Mouse (Mus musculus): ENCODE results near the gene Fam171a1. TPM values are rescaled to one million over a fixed set of nuclear protein-coding genes. Genes with fewer than 3 reads are reported as not detected.

The Fam171a1 gene
- polyA plus RNA-seq, 1 experiment from 2014 or later: 59.5 TPM

DNA sequence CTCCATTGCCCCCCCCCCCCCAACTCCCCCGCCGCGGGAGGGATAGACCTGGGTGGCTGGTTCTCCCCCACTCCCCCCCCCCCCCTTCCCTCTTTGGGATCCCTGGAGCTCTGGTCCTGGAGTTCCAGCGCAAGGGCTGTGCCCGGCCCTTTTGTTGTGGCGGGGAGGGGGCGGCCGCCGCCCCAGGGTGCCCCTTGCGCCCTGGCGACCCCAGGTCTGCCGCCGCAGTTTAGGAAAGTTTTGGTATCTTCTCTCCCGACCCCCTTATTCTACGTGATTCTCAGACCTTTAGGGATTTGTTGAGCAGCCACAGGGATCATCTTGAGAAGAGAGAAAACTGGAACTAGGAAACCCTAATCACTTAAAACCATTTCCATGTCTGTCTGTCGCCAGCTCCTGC is 4.9 kb downstream of the Fam171a1 start:
- Histone ChIP-seq H3K4me3 (peak overlapping the region; percentile 89), H3K4me1 (peaks cover 15% of the 10 kb centered on the region; the same call in 1 of the 2 replicates), H3K27me3 (replicated peaks) (no peaks in the 10 kb centered on the region), H3K36me3 (no peaks in the 10 kb centered on the region), H3K27ac (peak overlapping the region; percentile 84; the same call in 1 of the 2 replicates), H3K9ac (peak overlapping the region; percentile 94), H3K4me2 (replicated peaks) (peak overlapping the region; percentile 67), H3K9me3 (no peaks in the 10 kb centered on the region)
- peak; percentile 35; the same call in 1 of the 2 replicates for ATAC-seq (ENCODE audit: low FRiP score, low read depth)
- WGBS: under 1% methylated on average over 14 of the region's 16 CpGs

DNA sequence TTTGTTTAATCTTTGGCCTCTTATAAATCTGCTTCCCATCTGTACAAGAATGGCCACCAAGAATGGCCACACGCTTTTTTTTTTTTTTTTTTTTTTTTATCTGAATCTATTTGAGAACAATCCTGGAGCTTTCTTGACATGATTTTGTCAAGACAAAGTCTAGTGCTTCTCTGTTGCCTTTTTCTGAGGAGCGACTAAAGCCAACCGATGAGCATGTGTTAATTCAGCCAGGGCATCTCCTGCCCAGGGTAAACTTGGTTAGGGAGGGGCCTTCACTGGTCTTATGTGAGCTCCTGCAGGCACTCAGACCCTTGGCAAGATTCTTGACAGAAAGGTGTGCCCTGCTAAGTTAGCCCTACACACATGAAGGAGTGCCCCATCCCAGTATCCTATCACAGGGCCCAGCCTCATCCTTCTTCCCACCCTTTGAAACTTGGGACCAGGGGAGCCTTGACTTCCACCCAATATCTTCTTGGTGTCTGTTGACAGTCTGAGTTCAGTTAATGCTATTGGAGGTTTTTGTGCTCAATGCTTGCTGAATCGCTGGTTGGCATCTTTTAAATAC is 5.4 kb downstream of the Fam171a1 start:
- Histone ChIP-seq H3K27me3 (replicated peaks) (no peaks in the 10 kb centered on the region), H3K4me1 (peaks cover 15% of the 10 kb centered on the region; the same call in 1 of the 2 replicates), H3K9me3 (no peaks in the 10 kb centered on the region), H3K9ac (peak overlapping the region; percentile 94), H3K4me2 (replicated peaks) (peak overlapping the region; percentile 67), H3K36me3 (no peaks in the 10 kb centered on the region), H3K4me3 (peak overlapping the region; percentile 89), H3K27ac (no peak overlapping the region)
- WGBS: 25% methylated on average over 4 of the region's 4 CpGs
- ATAC-seq (ENCODE audit: low FRiP score, low read depth): no peak

DNA sequence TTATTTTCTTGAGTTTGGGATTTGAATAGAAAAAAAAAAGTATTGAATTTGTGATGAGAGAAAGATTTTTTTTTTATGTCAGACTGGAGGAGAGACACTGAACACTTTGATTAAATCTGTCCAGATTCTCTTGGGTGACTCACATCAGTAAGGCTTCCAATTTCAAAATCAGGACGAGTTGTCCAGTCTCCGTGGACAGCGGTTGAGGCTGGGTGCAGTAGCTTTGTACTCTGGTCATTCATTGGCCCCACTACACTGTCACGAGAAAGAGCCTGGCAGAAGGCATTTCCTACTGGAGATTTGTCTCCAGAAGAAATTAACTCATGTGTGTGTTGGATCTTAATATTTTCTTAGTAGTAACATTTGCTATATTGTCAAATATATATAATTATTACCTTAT is 8.5 kb downstream of the Fam171a1 start:
- WGBS: 85% methylated on average over 4 of the region's 4 CpGs
- Histone ChIP-seq H3K4me1 (peaks cover 15% of the 10 kb centered on the region; the same call in 1 of the 2 replicates), H3K9me3 (no peaks in the 10 kb centered on the region), H3K4me2 (replicated peaks) (no peak overlapping the region), H3K4me3 (no peak overlapping the region), H3K9ac (no peak overlapping the region), H3K27ac (no peak overlapping the region), H3K36me3 (no peaks in the 10 kb centered on the region), H3K27me3 (replicated peaks) (no peaks in the 10 kb centered on the region)
- no peak for ATAC-seq (ENCODE audit: low FRiP score, low read depth)

GRCm38 (mm10) chr2:3127256-3127883 is 13.3 kb downstream of the Fam171a1 start:
- ATAC-seq (ENCODE audit: low FRiP score, low read depth): no peak
- Histone ChIP-seq H3K4me1 (no peaks in the 10 kb centered on the region; the same call in none of the 2 replicates), H3K36me3 (no peaks in the 10 kb centered on the region), H3K27me3 (replicated peaks) (no peaks in the 10 kb centered on the region), H3K27ac (no peak overlapping the region), H3K9me3 (no peaks in the 10 kb centered on the region), H3K4me3 (no peak overlapping the region), H3K4me2 (replicated peaks) (no peak overlapping the region), H3K9ac (no peak overlapping the region)
- 86% methylated on average over 4 of the region's 4 CpGs for WGBS

DNA sequence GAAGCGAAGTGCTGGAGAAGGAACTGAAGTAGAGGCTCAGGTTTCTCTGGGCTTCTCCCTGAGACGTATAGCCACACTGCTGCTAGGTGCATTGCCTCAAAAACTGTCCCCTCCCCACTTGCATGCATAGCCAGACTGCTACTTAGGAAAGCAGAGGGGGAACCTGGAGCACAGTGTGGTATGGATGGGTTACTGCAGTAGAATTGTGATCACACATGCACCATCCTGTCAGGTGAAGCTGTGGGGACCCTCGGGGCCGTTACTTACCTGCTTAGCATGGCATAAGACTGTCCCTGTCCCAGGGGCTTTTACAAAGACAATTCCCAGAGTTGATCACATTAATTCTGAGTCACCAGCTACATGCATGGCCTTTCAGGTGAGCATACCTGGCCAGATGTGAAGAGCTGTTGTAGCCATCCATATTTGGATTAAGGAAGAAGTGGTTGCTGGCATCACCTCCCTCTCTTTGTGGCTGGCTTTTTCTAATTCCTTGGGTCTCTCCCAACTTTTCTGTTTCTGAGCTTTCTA is 14.4 kb downstream of the Fam171a1 start:
- 76% methylated on average over 4 of the region's 4 CpGs for WGBS
- Histone ChIP-seq H3K36me3 (no peaks in the 10 kb centered on the region), H3K4me3 (no peak overlapping the region), H3K27ac (no peak overlapping the region), H3K27me3 (replicated peaks) (no peaks in the 10 kb centered on the region), H3K9me3 (no peaks in the 10 kb centered on the region), H3K4me2 (replicated peaks) (no peak overlapping the region), H3K9ac (no peak overlapping the region), H3K4me1 (no peaks in the 10 kb centered on the region; the same call in none of the 2 replicates)
- ATAC-seq (ENCODE audit: low FRiP score, low read depth): no peak

DNA sequence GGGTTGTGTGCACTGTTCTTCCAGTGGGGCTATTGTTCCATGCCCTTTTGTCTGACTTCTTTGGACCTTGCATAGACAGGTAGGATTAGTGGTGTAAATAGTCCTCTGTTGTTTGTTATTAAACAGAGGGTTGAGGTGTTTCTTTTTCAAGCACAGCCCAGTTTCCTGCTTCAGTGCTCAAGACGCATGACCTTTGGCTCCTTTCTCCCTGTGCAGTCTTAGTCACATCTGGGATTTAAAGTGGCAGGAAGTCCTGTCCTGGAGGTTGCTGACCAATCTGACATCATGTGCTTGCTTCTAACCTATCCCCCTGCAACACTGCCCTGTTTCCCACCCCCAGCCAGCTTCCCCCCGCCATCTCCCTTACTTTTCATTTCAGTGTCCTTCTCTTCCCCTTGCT is 14.9 kb downstream of the Fam171a1 start:
- no peaks in the 10 kb centered on the region for H3K27me3 ChIP-seq (replicated peaks)
- no peak overlapping the region for H3K4me3 ChIP-seq
- H3K4me2 ChIP-seq (replicated peaks): no peak overlapping the region
- H3K9ac ChIP-seq: no peak overlapping the region
- H3K9me3 ChIP-seq: no peaks in the 10 kb centered on the region
- H3K27ac ChIP-seq: no peak overlapping the region
- H3K36me3 ChIP-seq: no peaks in the 10 kb centered on the region
- ATAC-seq (ENCODE audit: low FRiP score, low read depth): no peak
- WGBS: 81% methylated on average over 2 of the region's 2 CpGs
- peaks cover under 1% of the 10 kb centered on the region for H3K4me1 ChIP-seq

- no peak overlapping the region for H3K4me3 ChIP-seq
- H3K9ac ChIP-seq: no peak overlapping the region
- H3K4me1 ChIP-seq: peaks cover 23% of the 10 kb centered on the region
- H3K27me3 ChIP-seq (replicated peaks): no peaks in the 10 kb centered on the region
- 85% methylated on average over 9 of the region's 9 CpGs for WGBS
- H3K27ac ChIP-seq: no peak overlapping the region
- ATAC-seq (ENCODE audit: low FRiP score, low read depth): no peak
- H3K9me3 ChIP-seq: no peaks in the 10 kb centered on the region
- no peaks in the 10 kb centered on the region for H3K36me3 ChIP-seq
- H3K4me2 ChIP-seq (replicated peaks): no peak overlapping the region
These were observed 18.4 kb downstream of the Fam171a1 start for GRCm38 (mm10) chr2:3132473-3132872.

DNA sequence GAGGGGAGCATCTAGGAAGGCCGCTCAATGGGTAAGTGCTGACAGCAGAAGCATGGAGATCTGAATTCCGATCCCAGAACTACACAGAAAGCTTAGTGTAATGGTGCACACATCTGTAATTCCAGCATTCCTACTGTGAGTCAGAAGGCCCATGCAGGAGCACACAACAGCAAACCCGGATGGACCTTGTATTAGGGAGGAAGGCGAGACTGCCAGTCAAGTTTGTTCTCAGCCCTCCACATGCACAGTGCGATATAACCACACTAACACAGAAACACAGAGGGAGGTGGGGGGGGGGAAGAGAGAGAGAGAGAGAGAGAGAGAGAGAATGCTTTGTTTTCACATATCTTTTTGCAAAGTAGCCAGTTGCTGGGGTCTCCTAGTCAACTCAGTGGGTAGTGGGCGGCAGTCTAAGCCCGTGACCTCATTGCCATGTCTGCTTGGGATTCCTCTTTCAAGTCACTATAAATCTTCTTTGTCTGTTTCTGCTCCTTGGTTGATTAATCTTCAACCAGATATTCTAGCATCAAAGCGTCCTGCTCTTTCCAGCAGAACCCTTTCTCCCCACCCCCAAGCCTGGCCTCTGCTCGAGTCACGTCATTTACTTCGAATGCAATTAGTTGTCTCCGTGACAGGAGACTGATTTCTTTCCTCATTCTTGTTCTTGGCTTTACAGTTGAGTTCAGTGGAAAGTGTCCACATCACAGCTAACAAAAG is 20.7 kb downstream of the Fam171a1 start:
- no peak overlapping the region for H3K9ac ChIP-seq
- no peak overlapping the region for H3K27ac ChIP-seq
- H3K27me3 ChIP-seq (replicated peaks): no peaks in the 10 kb centered on the region
- H3K9me3 ChIP-seq: no peaks in the 10 kb centered on the region
- H3K36me3 ChIP-seq: no peaks in the 10 kb centered on the region
- peak; percentile 62 for ATAC-seq (ENCODE audit: low FRiP score, low read depth)
- H3K4me2 ChIP-seq (replicated peaks): no peak overlapping the region
- no peak overlapping the region for H3K4me3 ChIP-seq
- 23% methylated on average over 12 of the region's 12 CpGs for WGBS
- peaks cover 23% of the 10 kb centered on the region for H3K4me1 ChIP-seq

- Histone ChIP-seq H3K9me3 (no peaks in the 10 kb centered on the region), H3K4me2 (replicated peaks) (no peak overlapping the region), H3K4me3 (no peak overlapping the region), H3K27me3 (replicated peaks) (no peaks in the 10 kb centered on the region), H3K4me1 (peaks cover 23% of the 10 kb centered on the region), H3K36me3 (no peaks in the 10 kb centered on the region), H3K27ac (no peak overlapping the region), H3K9ac (no peak overlapping the region)
- ATAC-seq (ENCODE audit: low FRiP score, low read depth): 0 out of 2 replicates have a peak, but pooled peaks have one; percentile 4
- 17% methylated on average over 2 of the region's 2 CpGs for WGBS
These were observed 21.3 kb downstream of the Fam171a1 start for GRCm38 (mm10) chr2:3135297-3135684.

DNA sequence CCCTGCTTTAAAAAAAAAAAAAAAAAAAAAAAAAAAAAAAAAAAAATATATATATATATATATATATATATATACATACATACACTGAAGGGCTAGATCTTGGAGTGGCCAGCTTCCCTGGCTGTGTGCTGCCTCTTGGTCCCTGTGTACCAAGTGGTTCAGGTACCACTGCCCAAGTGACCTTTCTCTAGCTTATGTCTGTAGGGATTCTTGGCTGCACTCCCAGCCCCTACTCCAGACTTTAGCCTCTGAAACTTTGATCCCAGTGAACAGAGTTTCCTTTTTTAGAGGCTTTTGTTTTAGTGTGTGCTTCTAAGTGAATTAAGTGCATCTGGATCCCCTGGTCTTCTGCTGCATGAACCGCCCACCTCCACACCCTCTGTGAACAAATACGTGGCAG is 24.3 kb downstream of the Fam171a1 start:
- Histone ChIP-seq H3K27ac (no peak overlapping the region), H3K36me3 (no peaks in the 10 kb centered on the region), H3K27me3 (replicated peaks) (no peaks in the 10 kb centered on the region), H3K4me1 (peaks cover 23% of the 10 kb centered on the region), H3K4me2 (replicated peaks) (no peak overlapping the region), H3K9me3 (no peaks in the 10 kb centered on the region), H3K4me3 (no peak overlapping the region), H3K9ac (no peak overlapping the region)
- ATAC-seq (ENCODE audit: low FRiP score, low read depth): no peak
- 89% methylated on average over 2 of the region's 2 CpGs for WGBS

DNA sequence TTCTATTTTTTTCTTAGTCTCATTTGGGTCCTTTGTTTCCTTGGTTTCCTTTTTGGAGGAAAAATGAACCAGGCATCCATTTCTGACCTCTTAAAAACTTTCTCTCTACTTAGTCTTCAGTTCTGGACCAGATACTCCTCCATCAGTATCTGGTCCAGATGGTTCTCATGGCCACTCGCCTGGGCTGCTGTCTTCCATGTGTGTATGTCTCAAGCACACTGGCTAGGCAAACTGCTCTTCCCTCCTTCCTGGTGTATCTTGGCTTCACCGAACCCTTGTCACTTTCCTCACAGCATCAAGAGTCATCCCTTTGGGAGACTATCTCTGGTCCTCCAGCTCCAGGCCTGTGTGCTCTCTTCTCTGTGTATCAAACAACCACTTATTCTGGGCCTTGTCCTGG is 25.0 kb downstream of the Fam171a1 start:
- WGBS: 87% methylated on average over 2 of the region's 2 CpGs
- Histone ChIP-seq H3K4me2 (replicated peaks) (no peak overlapping the region), H3K27me3 (replicated peaks) (no peaks in the 10 kb centered on the region), H3K36me3 (no peaks in the 10 kb centered on the region), H3K9me3 (no peaks in the 10 kb centered on the region), H3K4me1 (peaks cover 21% of the 10 kb centered on the region), H3K4me3 (no peak overlapping the region), H3K27ac (no peak overlapping the region), H3K9ac (no peak overlapping the region)
- ATAC-seq (ENCODE audit: low FRiP score, low read depth): no peak

- H3K4me1 ChIP-seq: peaks cover 16% of the 10 kb centered on the region
- no peaks in the 10 kb centered on the region for H3K36me3 ChIP-seq
- no peak overlapping the region for H3K4me2 ChIP-seq (replicated peaks)
- ATAC-seq (ENCODE audit: low FRiP score, low read depth): no peak
- H3K9me3 ChIP-seq: no peaks in the 10 kb centered on the region
- H3K27ac ChIP-seq: no peak overlapping the region
- H3K27me3 ChIP-seq (replicated peaks): no peaks in the 10 kb centered on the region
- H3K9ac ChIP-seq: no peak overlapping the region
- 16% methylated on average over 3 of the region's 3 CpGs for WGBS
- H3K4me3 ChIP-seq: no peak overlapping the region
These were observed 25.6 kb downstream of the Fam171a1 start for GRCm38 (mm10) chr2:3139578-3139977.
